Mouse (Mus musculus) testis, adult 2 months (tissue): ENCODE measurements around the gene Tex2. TPM values are rescaled to one million over a fixed set of nuclear protein-coding genes. Genes with fewer than 3 reads are reported as not detected.

Source experiments
- H3K27ac ChIP-seq: fragments of 200-500 bp; 2 replicates; pipeline ENCODE4 v1.5.1; 2012; ENCODE audit warnings: low read depth, low read length; ENCODE audit not compliant: control insufficient read depth, insufficient read depth
- H3K27me3 ChIP-seq: fragments of 200-500 bp; 2 replicates; pipeline ENCODE4 v1.6.1; 2012; ENCODE audit warnings: mild to moderate bottlenecking, low read length, moderate library complexity; ENCODE audit not compliant: control insufficient read depth, insufficient read depth
- H3K36me3 ChIP-seq: fragments of 200-500 bp; 2 replicates; pipeline ENCODE4 v1.6.1; 2012; ENCODE audit warnings: mild to moderate bottlenecking, low read length; ENCODE audit not compliant: control insufficient read depth, insufficient read depth
- H3K4me1 ChIP-seq: fragments of 200-500 bp; 2 replicates; pipeline ENCODE4 v1.6.1; 2012; ENCODE audit warnings: low read length; ENCODE audit not compliant: control insufficient read depth, insufficient read depth
- H3K4me3 ChIP-seq: fragments of 200-500 bp; 2 replicates; pipeline ENCODE4 v1.5.1; 2012; ENCODE audit warnings: low read depth, mild to moderate bottlenecking, low read length, moderate library complexity, mixed read lengths; ENCODE audit not compliant: control insufficient read depth
- CTCF ChIP-seq: fragments of 200-500 bp; IDR thresholded peaks from 2 replicates; pipeline ENCODE4 v1.5.1; 2012; ENCODE audit warnings: low read depth, mild to moderate bottlenecking, inconsistent platforms, low read length, moderate library complexity; ENCODE audit not compliant: control insufficient read depth, insufficient read depth, insufficient replicate concordance
- POLR2A ChIP-seq: fragments of 200-500 bp; IDR thresholded peaks from 2 replicates; pipeline ENCODE4 v1.6.1; 2012; ENCODE audit warnings: low read depth, mild to moderate bottlenecking, inconsistent platforms, low read length, moderate library complexity; ENCODE audit not compliant: control insufficient read depth
- polyA plus RNA-seq: library from polyadenylated mRNA; depleted of rRNA; stranded (reverse); fragments of >200 nt; gene quantifications from 2 replicates; pipeline ENCODE4 v1.2.3, GENCODE M21; 2012

Tex2 gene
- polyA plus RNA-seq, 1 experiment, result 234 TPM

DNA sequence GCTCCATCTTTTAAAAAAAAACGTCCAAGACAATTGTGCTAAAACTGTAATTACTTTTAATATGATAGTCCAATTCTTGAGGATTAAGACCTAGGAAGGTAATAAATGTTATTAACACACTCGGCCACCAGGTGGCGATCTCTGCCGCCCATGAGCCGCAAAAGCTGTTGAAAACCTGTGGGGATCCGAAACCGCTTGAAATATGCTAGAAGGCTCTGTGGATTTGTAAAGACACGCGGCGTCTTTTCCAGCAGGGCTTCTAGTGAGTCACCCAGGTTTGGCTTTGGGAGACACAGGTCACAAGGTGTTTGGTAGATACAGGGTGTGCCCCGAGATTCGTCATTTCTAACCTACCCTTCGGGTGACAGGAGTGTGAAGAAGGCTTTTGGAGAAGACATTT is 35.1 kb upstream of the Tex2 start:
- TF ChIP-seq POLR2A (no peak), CTCF (peak; percentile 87; the same call in 1 of the 2 replicates)
- Histone ChIP-seq H3K36me3 (no peaks in the 10 kb centered on the region), H3K27ac (no peak overlapping the region), H3K27me3 (no peaks in the 10 kb centered on the region), H3K4me1 (peaks cover 2% of the 10 kb centered on the region), H3K4me3 (peak overlapping the region; percentile 45)

DNA sequence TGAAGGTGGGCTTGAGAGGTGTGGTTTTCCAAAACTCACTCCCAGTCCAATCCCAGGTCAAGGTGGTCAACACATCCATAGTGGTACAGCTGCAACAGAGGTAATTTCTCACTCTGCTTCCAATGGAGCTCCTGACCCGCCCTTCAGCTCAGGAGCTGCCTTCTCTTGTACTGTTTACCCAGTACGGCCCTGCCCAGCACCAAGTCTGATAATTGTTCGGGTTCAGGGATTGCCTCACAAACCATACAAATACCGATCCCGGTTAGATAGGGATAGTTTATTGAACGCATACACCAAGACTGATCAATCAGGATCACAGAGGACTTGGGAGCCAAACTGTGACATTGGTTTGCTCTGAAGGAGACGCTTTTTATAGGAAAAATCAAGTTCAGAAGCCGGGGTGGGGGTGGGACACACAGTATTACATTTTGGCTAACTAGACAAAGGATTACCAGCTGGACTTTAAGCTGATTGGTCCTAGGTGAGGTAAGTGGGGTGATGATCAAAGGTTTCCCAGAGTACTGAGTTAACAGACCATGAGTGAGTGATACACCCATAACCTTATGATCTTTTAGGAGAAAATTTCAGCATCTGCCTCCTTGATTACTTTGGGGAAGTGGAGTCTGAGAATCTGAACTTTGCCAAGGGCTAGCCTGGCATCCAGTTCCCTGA is 29.9 kb upstream of the Tex2 start:
- no peak overlapping the region for H3K4me3 ChIP-seq
- no peaks in the 10 kb centered on the region for H3K36me3 ChIP-seq
- H3K27ac ChIP-seq, result no peak overlapping the region
- no peaks in the 10 kb centered on the region for H3K27me3 ChIP-seq
- H3K4me1 ChIP-seq, result no peaks in the 10 kb centered on the region; the same call in 1 of the 2 replicates
- no peak for TF ChIP-seq POLR2A
- TF ChIP-seq CTCF, result no peak

DNA sequence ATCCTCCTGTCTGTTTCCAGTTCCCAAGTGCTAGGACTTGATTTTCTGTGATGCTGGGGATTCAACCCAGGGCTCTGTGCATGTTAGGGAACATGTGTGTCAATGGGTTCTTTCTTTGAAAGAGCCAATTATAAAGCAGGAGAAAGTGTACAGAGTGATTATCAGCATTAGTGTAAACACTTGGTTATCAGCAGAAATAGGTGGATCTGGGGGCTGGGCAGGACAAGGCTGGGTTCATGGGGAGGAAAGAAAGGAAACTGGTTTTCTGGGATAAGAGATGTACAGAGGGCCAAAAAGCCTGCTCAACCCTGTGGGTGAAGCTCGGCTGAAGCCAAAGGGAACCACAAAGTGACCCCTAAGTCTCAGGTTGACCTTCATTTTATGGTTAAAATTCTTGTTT is 28.4 kb upstream of the Tex2 start:
- H3K36me3 ChIP-seq, result no peaks in the 10 kb centered on the region
- H3K4me3 ChIP-seq, result no peak overlapping the region
- H3K27ac ChIP-seq, result no peak overlapping the region
- TF ChIP-seq POLR2A, result no peak
- TF ChIP-seq CTCF, result no peak
- H3K27me3 ChIP-seq, result no peaks in the 10 kb centered on the region
- H3K4me1 ChIP-seq, result no peaks in the 10 kb centered on the region; the same call in 1 of the 2 replicates

DNA sequence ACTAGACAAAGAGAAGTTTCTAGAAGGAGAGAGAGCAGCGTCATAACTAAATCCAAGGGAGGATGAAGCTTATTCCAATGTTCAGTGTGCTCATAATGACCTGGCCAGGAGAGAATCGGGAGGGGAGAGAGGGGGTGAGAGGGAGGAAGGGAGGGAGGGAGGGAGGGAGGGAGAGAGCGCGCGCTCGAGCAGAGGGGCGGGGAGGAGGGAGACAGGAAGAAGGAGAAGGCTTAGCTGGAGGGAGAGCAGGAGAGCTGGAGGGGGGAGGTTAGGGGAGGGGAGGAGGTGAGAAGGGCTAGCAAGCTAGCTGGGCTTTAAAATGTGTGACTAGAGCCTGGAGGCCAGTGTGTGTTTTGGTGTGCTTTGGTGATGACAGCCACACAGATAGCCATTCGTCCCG is 26.8 kb upstream of the Tex2 start:
- Histone ChIP-seq H3K27me3 (no peaks in the 10 kb centered on the region), H3K36me3 (no peaks in the 10 kb centered on the region), H3K27ac (no peak overlapping the region), H3K4me3 (no peak overlapping the region), H3K4me1 (no peaks in the 10 kb centered on the region; the same call in 1 of the 2 replicates)
- TF ChIP-seq CTCF (no peak), POLR2A (no peak)

DNA sequence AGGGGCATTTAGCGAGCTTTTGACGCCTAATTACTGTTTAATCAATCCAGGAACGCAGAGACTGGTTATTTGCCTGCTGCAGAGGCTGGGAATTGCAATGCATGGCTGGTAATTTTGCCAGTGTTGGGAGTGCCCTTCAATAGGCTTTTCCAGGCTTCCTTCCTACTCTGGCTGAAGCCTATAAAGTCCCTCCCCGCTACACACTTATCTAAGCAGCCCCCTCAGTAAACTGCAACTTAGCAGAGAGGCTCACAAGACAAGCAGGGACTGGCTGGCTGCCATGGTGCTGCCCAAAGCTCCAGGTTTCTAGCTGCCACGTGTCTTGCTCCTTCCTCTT is 26.1 kb upstream of the Tex2 start:
- Histone ChIP-seq H3K36me3 (no peaks in the 10 kb centered on the region), H3K27ac (no peak overlapping the region), H3K4me3 (no peak overlapping the region), H3K4me1 (no peaks in the 10 kb centered on the region; the same call in 1 of the 2 replicates), H3K27me3 (no peaks in the 10 kb centered on the region)
- TF ChIP-seq CTCF (no peak), POLR2A (no peak)

DNA sequence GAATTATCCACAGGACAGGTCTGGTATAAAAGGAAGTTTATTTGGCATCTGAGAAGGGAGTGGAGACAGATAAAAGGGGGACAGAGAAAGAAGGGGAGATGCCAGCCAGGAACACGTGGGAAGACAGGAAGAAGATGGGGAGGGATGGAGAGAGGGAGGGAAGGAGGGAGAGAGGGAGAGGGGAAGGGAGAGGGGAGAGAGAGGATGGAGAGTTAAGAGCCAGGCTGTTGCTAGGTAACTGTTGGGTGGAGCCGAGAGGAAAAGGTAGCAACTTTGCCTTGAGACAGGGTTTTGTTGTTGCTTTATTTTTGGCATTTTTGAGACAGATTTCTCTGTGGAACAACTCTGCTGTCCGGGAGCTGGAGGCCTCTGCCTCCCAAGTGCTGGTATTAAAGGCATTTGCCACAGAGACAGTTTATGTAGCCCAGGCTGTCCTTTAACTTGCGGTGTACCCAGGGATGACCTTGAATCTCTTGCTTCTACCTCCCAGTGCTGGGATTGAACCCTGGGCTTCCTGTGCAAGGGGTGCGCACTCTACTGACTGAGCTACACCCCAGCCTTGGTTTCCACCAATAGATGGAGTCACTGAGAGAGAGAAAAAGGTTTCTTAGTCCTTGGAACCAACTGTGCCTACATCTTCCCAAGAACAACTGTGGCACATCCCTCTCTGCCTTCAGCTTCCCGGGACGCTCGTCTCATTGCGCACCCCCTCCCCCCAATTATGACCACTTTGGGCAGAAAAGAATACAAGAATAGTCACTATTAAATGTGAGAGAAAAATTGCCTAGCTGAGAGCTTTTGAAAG is 25.5 kb upstream of the Tex2 start:
- Histone ChIP-seq H3K4me1 (no peaks in the 10 kb centered on the region; the same call in 1 of the 2 replicates), H3K27ac (no peak overlapping the region), H3K36me3 (no peaks in the 10 kb centered on the region), H3K4me3 (no peak overlapping the region), H3K27me3 (no peaks in the 10 kb centered on the region)
- TF ChIP-seq CTCF (no peak), POLR2A (no peak)

DNA sequence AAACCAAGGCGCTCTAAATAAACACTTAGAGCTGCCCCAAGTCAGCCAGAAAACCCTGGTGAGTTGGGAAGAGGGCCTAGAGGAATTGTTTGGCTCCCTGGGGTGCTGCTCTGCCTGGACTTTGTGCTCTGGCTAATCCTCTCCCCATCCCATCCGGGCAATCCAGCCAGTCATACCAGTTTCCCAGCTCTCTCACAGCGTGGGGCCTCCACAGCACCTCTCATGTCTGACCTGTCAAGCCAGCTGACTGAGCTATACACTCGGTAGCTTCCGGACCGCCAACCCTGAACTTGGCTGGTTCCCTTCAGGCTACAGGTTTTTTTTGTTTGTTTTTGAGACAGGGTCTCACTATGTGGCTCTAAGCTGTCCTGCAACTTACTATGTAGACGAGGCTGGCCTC is 24.5 kb upstream of the Tex2 start:
- Histone ChIP-seq H3K27ac (no peak overlapping the region), H3K4me1 (no peaks in the 10 kb centered on the region; the same call in 1 of the 2 replicates), H3K36me3 (no peaks in the 10 kb centered on the region), H3K4me3 (no peak overlapping the region), H3K27me3 (no peaks in the 10 kb centered on the region)
- no peak for TF ChIP-seq POLR2A
- no peak for TF ChIP-seq CTCF
